Comparison of ENCODE assay signal across 11 mouse cellular contexts in the genomic region with DNA sequence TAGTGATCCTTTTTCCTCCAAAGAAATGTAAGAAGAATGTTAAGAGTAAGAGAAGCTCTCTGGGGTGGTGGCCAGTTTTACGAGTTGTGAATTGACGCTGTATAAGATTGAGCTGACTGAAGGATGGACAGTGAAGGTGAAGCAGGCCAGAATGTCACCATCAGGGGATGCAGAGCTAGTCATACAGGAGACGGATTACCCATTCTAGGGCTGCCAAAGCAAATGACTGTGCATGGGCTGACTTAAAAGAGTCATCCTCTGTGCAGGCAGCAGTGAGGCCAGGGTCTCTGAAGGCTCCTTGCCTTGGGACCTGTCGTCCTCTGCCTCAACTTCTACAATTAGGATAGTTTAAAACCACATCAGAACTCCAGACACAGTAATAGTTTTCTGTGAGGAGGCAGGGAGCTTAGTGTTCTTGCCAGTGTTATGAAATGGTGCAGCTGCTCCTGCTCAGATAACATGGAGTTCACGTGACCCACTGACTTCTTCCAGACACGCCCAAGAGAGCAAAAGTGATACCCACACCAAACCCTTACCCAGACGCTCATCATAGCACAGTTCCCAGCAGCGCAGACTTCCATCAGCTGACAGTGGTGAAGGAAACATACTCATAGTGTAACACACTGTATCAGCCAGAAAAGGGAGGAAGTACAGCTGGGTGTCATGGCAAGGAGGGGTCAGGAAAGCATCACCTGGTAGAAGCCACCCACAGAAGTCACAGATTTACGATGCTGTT. TPM values are rescaled to one million over a fixed set of nuclear protein-coding genes. Genes with fewer than 3 reads are reported as not detected.
A peak's percentile ranks its signal among the peaks of the same experiment; 100 is the strongest.
DNase-seq lines count a peak whose midpoint lies in the region; ATAC-seq lines count a peak whose summit lies in the region.
"Had no signal": no experiment of that assay in that cellular context is flagged by ENCODE, and none has a peak within 500 bp of the region (broad histone marks: within the 10 kb centered on the region; RNA-seq: fewer than 3 reads in every experiment).

No protein-coding gene starts in this region.

- intact Hi-C loops in left cerebral cortex, postnatal 36 days (cut with DNase I): no loop called here

- ATAC-seq in erythroblast, adult 5-6 weeks (replicated peaks; ENCODE audit: low FRiP score, poor library complexity, severe bottlenecking): peak; percentile 99
- ATAC-seq in inflammation-experienced regulatory T-cells, adult 6 months: peak; percentile 83
- ATAC-seq: hindbrain, postnatal 0 days had no signal

- DNase-seq in lung, postnatal 10 days: peak; percentile 11
- no peak for DNase-seq in lung, postnatal 14 days
- DNase-seq in spleen, postnatal 10 days (ENCODE audit: low spot score in 2 of 2): peak; percentile 16 to 42
- no peak for DNase-seq in adrenal gland, adult (ENCODE audit: inconsistent age in 2 of 2, low spot score in 1 of 2)
- DNase-seq in natural killer cell, adult 2 months (ENCODE audit: low spot score in 2 of 2): no peak
- DNase-seq in left cerebral cortex, postnatal 36 days (ENCODE audit: low spot score in 2 of 2): no peak
- DNase-seq: adrenal gland, postnatal 25 days; thymus, postnatal 14 days had no signal

RNA-seq across cellular contexts. Expression of gene Ugp2, which starts 56.9 kb away (rescaled TPM):
- 25.7 and 51.9 TPM in 2 replicates for total RNA-seq in erythroblast, adult 5-6 weeks (2015; ENCODE audit: low replicate concordance)
- 16.0 and 27.5 TPM in 2 replicates for total RNA-seq in erythroblast, adult 5-6 weeks (2017; ENCODE audit: low replicate concordance)
- 10 to 100 TPM; 35.8 to 49.2 (median 36.8) TPM for polyA plus RNA-seq in inflammation-experienced regulatory T-cells, adult 6 months (2017; shearing (Covaris generic))
- total RNA-seq in left cerebral cortex, postnatal 36 days (2021): 10 to 100 TPM; 71.0 to 73.6 TPM

Comparison
In these comparisons a context has a peak if more than half of its experiments do, and no peak if none do; other contexts are left out.
1. DNase-seq: peak in lung, postnatal 10 days (single experiment) and spleen, postnatal 10 days (2 of 2); none in lung, postnatal 14 days (single experiment), adrenal gland, adult (0 of 2), natural killer cell, adult 2 months (0 of 2) and left cerebral cortex, postnatal 36 days (0 of 2).